Mouse (Mus musculus) MEL (cell line): ENCODE measurements around the gene Ccdc162. TPM values are rescaled to one million over a fixed set of nuclear protein-coding genes. Genes with fewer than 3 reads are reported as not detected.

Experiments
- DNase-seq: peaks from one replicate; pipeline ENCODE4 v3.0.0; 2011; ENCODE audit warnings: low read depth, low spot score
- H3K27ac ChIP-seq: 2 replicates; pipeline ENCODE4 v1.5.1; 2012; ENCODE audit warnings: low read depth, mild to moderate bottlenecking, control low read depth, low read length, moderate library complexity; ENCODE audit not compliant: control insufficient read depth
- H3K27me3 ChIP-seq, 2 experiments: fragments of 150-350 bp in 1 of 2; sonication (generic) in 1 of 2; 2 replicates each; pipeline ENCODE4 v1.6.1; 2012; ENCODE audit warnings: low read length in 2 of 2, mild to moderate bottlenecking in 2 of 2, improper control_type of control experiment in 1 of 2, moderate library complexity in 1 of 2; ENCODE audit not compliant: insufficient read depth in 2 of 2, control insufficient read depth in 1 of 2
- H3K36me3 ChIP-seq, 2 experiments: 2 replicates each; pipeline ENCODE4 v1.6.1; 2012 to 2014; ENCODE audit warnings: low read length in 2 of 2, improper control_type of control experiment in 1 of 2, inconsistent platforms in 1 of 2, mild to moderate bottlenecking in 1 of 2; ENCODE audit not compliant: insufficient read depth in 2 of 2, control insufficient read depth in 1 of 2
- H3K4me1 ChIP-seq, 2 experiments: fragments of 150-350 bp in 1 of 2; sonication (generic) in 1 of 2; 2 replicates each; pipeline ENCODE4 v1.6.1; 2012; ENCODE audit warnings: low read length in 2 of 2, improper control_type of control experiment in 1 of 2, mild to moderate bottlenecking in 1 of 2; ENCODE audit not compliant: insufficient read depth in 2 of 2, control insufficient read depth in 1 of 2
- H3K4me3 ChIP-seq, 2 experiments: fragments of 150-350 bp in 1 of 2; sonication (generic) in 1 of 2; 2 replicates each; pipeline ENCODE4 v1.5.1; 2012; ENCODE audit warnings: low read depth in 2 of 2, low read length in 2 of 2, mild to moderate bottlenecking in 2 of 2, moderate library complexity in 2 of 2, control low read depth in 1 of 2, improper control_type of control experiment in 1 of 2; ENCODE audit not compliant: control insufficient read depth in 1 of 2, insufficient read depth in 1 of 2
- H3K79me2 ChIP-seq: 2 replicates; pipeline ENCODE4 v1.6.1; 2012; ENCODE audit warnings: mild to moderate bottlenecking, low read length, moderate library complexity; ENCODE audit not compliant: control insufficient read depth, poor library complexity, insufficient read depth
- H3K9ac ChIP-seq: 2 replicates; pipeline ENCODE4 v1.6.1; 2012; ENCODE audit warnings: low read depth, mild to moderate bottlenecking, control low read depth, low read length, moderate library complexity; ENCODE audit not compliant: control insufficient read depth, poor library complexity, severe bottlenecking
- H3K9me3 ChIP-seq: fragments of 150-350 bp; sonication (generic); replicated peaks from 2 replicates; pipeline ENCODE4 v1.6.1; 2012; ENCODE audit warnings: mild to moderate bottlenecking, low read length, improper control_type of control experiment, moderate library complexity; ENCODE audit not compliant: insufficient read depth
- BHLHE40 ChIP-seq: IDR thresholded peaks from 2 replicates; pipeline ENCODE4 v1.6.1; 2012; ENCODE audit warnings: low read depth, mild to moderate bottlenecking, inconsistent platforms, low read length, improper control_type of control experiment, borderline replicate concordance
- CHD2 ChIP-seq: IDR thresholded peaks from 2 replicates; pipeline ENCODE4 v1.6.1; 2011; ENCODE audit warnings: low read length, improper control_type of control experiment
- CTCF ChIP-seq, 3 experiments: IDR thresholded peaks in 2 of 3; conservative IDR thresholded peaks in 1 of 3; 2 replicates each; pipeline ENCODE4 v1.5.1; 2011 to 2012; ENCODE audit warnings: low read length in 3 of 3, low read depth in 2 of 3, mild to moderate bottlenecking in 2 of 3, improper control_type of control experiment in 1 of 3, inconsistent platforms in 1 of 3, mixed read lengths in 1 of 3, moderate library complexity in 1 of 3; ENCODE audit not compliant: control insufficient read depth in 1 of 3, insufficient read depth in 1 of 3, poor library complexity in 1 of 3, severe bottlenecking in 1 of 3
- GABPA ChIP-seq: IDR thresholded peaks from 2 replicates; pipeline ENCODE4 v1.6.1; 2012; ENCODE audit warnings: low read depth, mild to moderate bottlenecking, inconsistent platforms, low read length, improper control_type of control experiment, moderate library complexity
- HCFC1 ChIP-seq: IDR thresholded peaks from 2 replicates; pipeline ENCODE4 v1.6.1; 2012; ENCODE audit warnings: low read depth, mild to moderate bottlenecking, inconsistent platforms, low read length, improper control_type of control experiment, moderate library complexity
- JUND ChIP-seq: IDR thresholded peaks from 2 replicates; pipeline ENCODE4 v1.6.1; 2011; ENCODE audit warnings: low read depth, mild to moderate bottlenecking, improper control_type of control experiment, low read length
- MXI1 ChIP-seq: IDR thresholded peaks from 2 replicates; pipeline ENCODE4 v1.6.1; 2011; ENCODE audit warnings: mild to moderate bottlenecking, low read depth, low read length, improper control_type of control experiment
- MYB ChIP-seq: IDR thresholded peaks from 2 replicates; pipeline ENCODE4 v1.6.1; 2011; ENCODE audit warnings: mild to moderate bottlenecking, low read depth, low read length, improper control_type of control experiment
- NELFE ChIP-seq: IDR thresholded peaks from 2 replicates; pipeline ENCODE4 v1.6.1; 2011; ENCODE audit warnings: low read depth, low read length, improper control_type of control experiment
- NRF1 ChIP-seq: IDR thresholded peaks from 2 replicates; pipeline ENCODE4 v1.6.1; 2014; ENCODE audit warnings: low read depth, mild to moderate bottlenecking, inconsistent platforms, low read length, improper control_type of control experiment, moderate library complexity; ENCODE audit not compliant: poor library complexity, insufficient read depth, severe bottlenecking
- POLR2A ChIP-seq, 2 experiments: IDR thresholded peaks; 2 replicates each; pipeline ENCODE4 v1.6.1; 2011 to 2012; ENCODE audit warnings: low read length in 2 of 2, mild to moderate bottlenecking in 2 of 2, control low read depth in 1 of 2, improper control_type of control experiment in 1 of 2, low read depth in 1 of 2, moderate library complexity in 1 of 2; ENCODE audit not compliant: control insufficient read depth in 1 of 2, insufficient read depth in 1 of 2, poor library complexity in 1 of 2
- POLR2AphosphoS2 ChIP-seq: IDR thresholded peaks from 2 replicates; pipeline ENCODE4 v1.6.1; 2011; ENCODE audit warnings: low read length, improper control_type of control experiment
- POLR2AphosphoS5 ChIP-seq: IDR thresholded peaks from 2 replicates; pipeline ENCODE4 v1.6.1; 2012; ENCODE audit warnings: low read depth, borderline replicate concordance, mild to moderate bottlenecking, inconsistent platforms, low read length, moderate library complexity, mixed read lengths
- RAD21 ChIP-seq: IDR thresholded peaks from 2 replicates; pipeline ENCODE4 v1.6.1; 2011; ENCODE audit warnings: mild to moderate bottlenecking, low read depth, low read length, improper control_type of control experiment
- RCOR1 ChIP-seq: IDR thresholded peaks from 2 replicates; pipeline ENCODE4 v1.6.1; 2012; ENCODE audit warnings: low read depth, mild to moderate bottlenecking, inconsistent platforms, low read length, improper control_type of control experiment
- SMC3 ChIP-seq: IDR thresholded peaks from 2 replicates; pipeline ENCODE4 v1.6.1; 2011; ENCODE audit warnings: low read depth, low read length, improper control_type of control experiment
- TAL1 ChIP-seq: IDR thresholded peaks from 2 replicates; pipeline ENCODE4 v1.6.1; 2012; ENCODE audit warnings: mild to moderate bottlenecking, inconsistent platforms, low read length, moderate library complexity, mixed read lengths
- USF2 ChIP-seq, 2 experiments: IDR thresholded peaks; 2 replicates each; pipeline ENCODE4 v1.6.1; 2011 to 2012; ENCODE audit warnings: improper control_type of control experiment in 2 of 2, low read length in 2 of 2, borderline replicate concordance in 1 of 2, inconsistent platforms in 1 of 2, low read depth in 1 of 2, mild to moderate bottlenecking in 1 of 2; ENCODE audit not compliant: insufficient read depth in 1 of 2
- ZNF384 ChIP-seq: IDR thresholded peaks from 2 replicates; pipeline ENCODE4 v1.6.1; 2012; ENCODE audit warnings: low read depth, mild to moderate bottlenecking, inconsistent platforms, low read length, improper control_type of control experiment
- polyA plus RNA-seq, 2 experiments: library from polyadenylated mRNA; stranded (reverse) in 1 of 2; unstranded in 1 of 2; fragments of >175 nt in 1 of 2; fragments of >200 nt in 1 of 2; gene quantifications; 2 replicates each; pipeline versions ENCODE4 v1.2.1 to v1.2.4; 2012; ENCODE audit warnings: low replicate concordance in 2 of 2, low read depth in 1 of 2; ENCODE audit not compliant: insufficient read length in 2 of 2, insufficient read depth in 1 of 2, missing spikeins in 1 of 2
- total RNA-seq: library from RNA; depleted of rRNA; stranded (reverse); fragments of 300-350 nt; gene quantifications from 2 replicates; pipeline ENCODE4 v1.2.3, GENCODE M21; 2012

The Ccdc162 gene
- total and polyA plus RNA-seq, 3 experiments: 0.06 TPM; not detected in 2

- peaks cover 5% of the 10 kb centered on the region in 2 experiments; a peak in 3 of 4 replicates for H3K27me3 ChIP-seq
- TF ChIP-seq POLR2A (IDR thresholded peaks at IDR 0.05; ENCODE audit: control insufficient read depth in 1 of 2, insufficient read depth in 1 of 2, low read depth in 1 of 2, low read length in 2 of 2, poor library complexity in 1 of 2) (no peak), POLR2AphosphoS2 (no peak), NELFE (no peak), RCOR1 (no peak), SMC3 (no peak), BHLHE40 (no peak), POLR2AphosphoS5 (no peak)
These were observed 117.4 kb downstream of the Ccdc162 start for GRCm38 (mm10) chr10:41599051-41599450.

GRCm38 (mm10) chr10:41598221-41598620 is 118.2 kb downstream of the Ccdc162 start:
- Histone ChIP-seq H3K79me2 (no peaks in the 10 kb centered on the region), H3K27me3 (peaks cover 5% of the 10 kb centered on the region in 2 experiments; a peak in 3 of 4 replicates), H3K36me3 (no peaks in the 10 kb centered on the region), H3K9ac (no peak overlapping the region), H3K4me3 (no peak overlapping the region), H3K9me3 (no peaks in the 10 kb centered on the region), H3K27ac (no peak overlapping the region), H3K4me1 (peaks cover 3 to 7% of the 10 kb centered on the region in 2 experiments; a peak in 3 of 4 replicates)
- DNase-seq: no peak
- TF ChIP-seq HCFC1 (no peak), CTCF (IDR thresholded peaks at IDR 0.05 in 2 of 3, conservative IDR thresholded peaks at IDR 0.05 in 1 of 3; ENCODE audit: control insufficient read depth in 1 of 3, insufficient read depth in 1 of 3, low read depth in 2 of 3, low read length in 3 of 3, poor library complexity in 1 of 3, severe bottlenecking in 1 of 3) (no peak), MXI1 (no peak), RAD21 (no peak), ZNF384 (no peak), USF2 (IDR thresholded peaks at IDR 0.05; ENCODE audit: borderline replicate concordance in 1 of 2, insufficient read depth in 1 of 2, low read depth in 1 of 2, low read length in 2 of 2) (no peak), JUND (no peak), NRF1 (no peak), GABPA (no peak), TAL1 (no peak), MYB (no peak), CHD2 (no peak), POLR2A (IDR thresholded peaks at IDR 0.05; ENCODE audit: control insufficient read depth in 1 of 2, insufficient read depth in 1 of 2, low read depth in 1 of 2, low read length in 2 of 2, poor library complexity in 1 of 2) (no peak), BHLHE40 (no peak)

More at GRCm38 (mm10) chr10:41599051-41599450, 117.4 kb downstream of the Ccdc162 start:
- H3K4me3 ChIP-seq: no peak overlapping the region
- no peak overlapping the region for H3K9ac ChIP-seq
- H3K36me3 ChIP-seq: no peaks in the 10 kb centered on the region
- H3K27ac ChIP-seq: no peak overlapping the region
- H3K4me1 ChIP-seq: peaks cover 3 to 7% of the 10 kb centered on the region in 2 experiments; a peak in 3 of 4 replicates
- no peaks in the 10 kb centered on the region for H3K79me2 ChIP-seq
- no peaks in the 10 kb centered on the region for H3K9me3 ChIP-seq
- DNase-seq: no peak
